Mouse (Mus musculus) hindbrain, embryonic 11.5 days (tissue): ENCODE results near the gene Egf. TPM values are rescaled to one million over a fixed set of nuclear protein-coding genes. Genes with fewer than 3 reads are reported as not detected.

Experiments used
- ATAC-seq: fragments of 200-750 bp; cut with Nextera tagmentation; 2 replicates; pipeline ENCODE4 v1.8.0; 2017; ENCODE audit warnings: mild to moderate bottlenecking, moderate TSS enrichment, moderate library complexity; ENCODE audit not compliant: low FRiP score
- DNase-seq: peaks from one replicate; pipeline ENCODE4 v3.0.0-alpha.2; 2015; ENCODE audit warnings: low spot score
- H3K27ac ChIP-seq: fragments of 300-500 bp; sonication (generic); 2 replicates; pipeline ENCODE4 v1.5.1; 2014; ENCODE audit warnings: mild to moderate bottlenecking, low read depth, low read length
- H3K27me3 ChIP-seq: fragments of 300-500 bp; sonication (generic); 2 replicates; pipeline ENCODE4 v1.6.1; 2014; ENCODE audit warnings: mild to moderate bottlenecking, low read length, moderate library complexity, mixed read lengths; ENCODE audit not compliant: control insufficient read depth, insufficient read depth
- H3K36me3 ChIP-seq: fragments of 300-500 bp; sonication (generic); 2 replicates; pipeline ENCODE4 v1.6.1; 2014; ENCODE audit warnings: mild to moderate bottlenecking, low read length, moderate library complexity, mixed read lengths; ENCODE audit not compliant: control insufficient read depth, insufficient read depth
- H3K4me1 ChIP-seq: fragments of 300-500 bp; sonication (generic); replicated peaks from 2 replicates; pipeline ENCODE4 v1.6.1; 2014; ENCODE audit warnings: low read length, mixed read lengths; ENCODE audit not compliant: control insufficient read depth, insufficient read depth
- H3K4me2 ChIP-seq: fragments of 300-500 bp; sonication (generic); replicated peaks from 2 replicates; pipeline ENCODE4 v1.6.1; 2014; ENCODE audit warnings: mild to moderate bottlenecking, low read depth, low read length
- H3K4me3 ChIP-seq: fragments of 300-500 bp; sonication (generic); 2 replicates; pipeline ENCODE4 v1.5.1; 2014; ENCODE audit warnings: low read depth, low read length
- H3K9ac ChIP-seq: fragments of 300-500 bp; sonication (generic); 2 replicates; pipeline ENCODE4 v1.6.1; 2014; ENCODE audit warnings: low read depth, low read length
- H3K9me3 ChIP-seq: fragments of 300-500 bp; sonication (generic); 2 replicates; pipeline ENCODE4 v1.6.1; 2016; ENCODE audit warnings: low read length; ENCODE audit not compliant: control insufficient read depth
- WGBS: fragments of 180-500 bp; shearing (Covaris S2); extraction: QIAGEN DNeasy Blood & Tissue Kit; methylation state at CpG from one replicate; pipeline ENCODE4 v1.1.7; 2014; 5-methylcytosine and 5-hydroxymethylcytosine counted together
- polyA plus RNA-seq: library from polyadenylated mRNA; unstranded; fragments of >200 nt; fragmentation: Nextera tagmentation; extraction: Ambion mirVana; gene quantifications from 2 replicates; pipeline ENCODE4 v1.2.1, GENCODE M21; 2014

Gene Egf
- polyA plus RNA-seq, 1 experiment from 2014 or later = 2.0 TPM

GRCm38 (mm10) chr3:129681841-129682240, 73.3 kb downstream of the Egf start:
- no peaks in the 10 kb centered on the region for H3K9me3 ChIP-seq
- H3K9ac ChIP-seq = no peak overlapping the region
- no peaks in the 10 kb centered on the region for H3K36me3 ChIP-seq
- no peak overlapping the region for H3K4me3 ChIP-seq
- no peak overlapping the region for H3K27ac ChIP-seq
- no peaks in the 10 kb centered on the region for H3K4me1 ChIP-seq
- DNase-seq (no peak), ATAC-seq (no peak)
- no peaks in the 10 kb centered on the region for H3K27me3 ChIP-seq
- no peak overlapping the region for H3K4me2 ChIP-seq
- 95% methylated on average over 4 of the region's 4 CpGs for WGBS

- no peaks in the 10 kb centered on the region for H3K4me1 ChIP-seq
- H3K27me3 ChIP-seq = no peaks in the 10 kb centered on the region
- H3K4me3 ChIP-seq = no peak overlapping the region
- H3K4me2 ChIP-seq = no peak overlapping the region
- DNase-seq = no peak
- H3K9me3 ChIP-seq = no peaks in the 10 kb centered on the region
- ATAC-seq = no peak
- no peak overlapping the region for H3K9ac ChIP-seq
- 69% methylated on average over 5 of the region's 5 CpGs for WGBS
- no peaks in the 10 kb centered on the region for H3K36me3 ChIP-seq
- no peak overlapping the region for H3K27ac ChIP-seq
These were observed 74.9 kb downstream of the Egf start for GRCm38 (mm10) chr3:129680258-129680657.

- H3K36me3 ChIP-seq = no peaks in the 10 kb centered on the region
- 92% methylated on average over 7 of the region's 7 CpGs for WGBS
- H3K4me1 ChIP-seq = no peaks in the 10 kb centered on the region
- no peak overlapping the region for H3K27ac ChIP-seq
- DNase-seq = no peak
- H3K4me3 ChIP-seq = no peak overlapping the region
- H3K4me2 ChIP-seq = no peak overlapping the region
- no peak overlapping the region for H3K9ac ChIP-seq
- no peaks in the 10 kb centered on the region for H3K9me3 ChIP-seq
- H3K27me3 ChIP-seq = no peaks in the 10 kb centered on the region
- ATAC-seq = no peak
These were observed 79.2 kb downstream of the Egf start for GRCm38 (mm10) chr3:129675923-129676322.

- no peak overlapping the region for H3K9ac ChIP-seq
- no peaks in the 10 kb centered on the region for H3K36me3 ChIP-seq
- no peak for DNase-seq
- no peak overlapping the region for H3K27ac ChIP-seq
- H3K9me3 ChIP-seq = no peaks in the 10 kb centered on the region
- ATAC-seq = no peak
- H3K4me3 ChIP-seq = no peak overlapping the region
- H3K4me1 ChIP-seq = no peaks in the 10 kb centered on the region
- 92% methylated on average over 1 of the region's 2 CpGs for WGBS
- no peaks in the 10 kb centered on the region for H3K27me3 ChIP-seq
- H3K4me2 ChIP-seq = no peak overlapping the region
These were observed 91.2 kb downstream of the Egf start for GRCm38 (mm10) chr3:129663906-129664305.

- Histone ChIP-seq H3K27me3 (no peaks in the 10 kb centered on the region), H3K9ac (no peak overlapping the region), H3K36me3 (no peaks in the 10 kb centered on the region), H3K4me1 (no peaks in the 10 kb centered on the region), H3K4me2 (no peak overlapping the region), H3K27ac (no peak overlapping the region), H3K4me3 (no peak overlapping the region), H3K9me3 (no peaks in the 10 kb centered on the region)
- WGBS = 96% methylated on average over 7 of the region's 7 CpGs
- no peak for ATAC-seq
- no peak for DNase-seq
These were observed 96.3 kb downstream of the Egf start for GRCm38 (mm10) chr3:129658776-129659175.

- H3K4me1 ChIP-seq = no peaks in the 10 kb centered on the region
- no peaks in the 10 kb centered on the region for H3K9me3 ChIP-seq
- H3K27ac ChIP-seq = no peak overlapping the region
- H3K9ac ChIP-seq = no peak overlapping the region
- ATAC-seq (no peak), DNase-seq (no peak)
- H3K4me3 ChIP-seq = no peak overlapping the region
- no peaks in the 10 kb centered on the region for H3K27me3 ChIP-seq
- WGBS = 86% methylated on average over 11 of the region's 11 CpGs
- H3K36me3 ChIP-seq = no peaks in the 10 kb centered on the region
- no peak overlapping the region for H3K4me2 ChIP-seq
These were observed 97.3 kb downstream of the Egf start for GRCm38 (mm10) chr3:129657775-129658174.

- DNase-seq (no peak), ATAC-seq (no peak)
- H3K9ac ChIP-seq = no peak overlapping the region
- no peaks in the 10 kb centered on the region for H3K36me3 ChIP-seq
- H3K27ac ChIP-seq = no peak overlapping the region
- no peaks in the 10 kb centered on the region for H3K4me1 ChIP-seq
- H3K4me2 ChIP-seq = no peak overlapping the region
- H3K4me3 ChIP-seq = no peak overlapping the region
- 92% methylated on average over 9 of the region's 9 CpGs for WGBS
- H3K9me3 ChIP-seq = no peaks in the 10 kb centered on the region
- no peaks in the 10 kb centered on the region for H3K27me3 ChIP-seq
These were observed 97.9 kb downstream of the Egf start for GRCm38 (mm10) chr3:129657222-129657621.

- Histone ChIP-seq H3K27ac (no peak overlapping the region), H3K4me2 (no peak overlapping the region), H3K36me3 (no peaks in the 10 kb centered on the region), H3K4me1 (no peaks in the 10 kb centered on the region), H3K27me3 (no peaks in the 10 kb centered on the region), H3K9ac (no peak overlapping the region), H3K9me3 (no peaks in the 10 kb centered on the region), H3K4me3 (no peak overlapping the region)
- no peak for ATAC-seq
- 73% methylated on average over 4 of the region's 4 CpGs for WGBS
- DNase-seq = no peak
These were observed 98.6 kb downstream of the Egf start for GRCm38 (mm10) chr3:129656540-129656939.

GRCm38 (mm10) chr3:129652476-129652875, 102.6 kb downstream of the Egf start:
- Histone ChIP-seq H3K4me1 (no peaks in the 10 kb centered on the region), H3K36me3 (no peaks in the 10 kb centered on the region), H3K9ac (no peak overlapping the region), H3K27ac (no peak overlapping the region), H3K4me2 (no peak overlapping the region), H3K9me3 (no peaks in the 10 kb centered on the region), H3K27me3 (no peaks in the 10 kb centered on the region), H3K4me3 (no peak overlapping the region)
- no peak for ATAC-seq
- 88% methylated on average over 4 of the region's 4 CpGs for WGBS
- no peak for DNase-seq
